Mouse (Mus musculus) MEL-GATA-1-ER (cell line): Measurements from ENCODE around the gene Smok3c.
"Not testable (repeated sequence)": the region's sequence is repeated elsewhere in the genome, so short reads cannot be mapped to it uniquely, and the experiment has no call there.

Experiments
- DNase-seq: peaks from one replicate; pipeline ENCODE4 v3.0.0-alpha.2; 2012; ENCODE audit warnings: low read depth; ENCODE audit errors: extremely low read depth

The Smok3c gene

DNA sequence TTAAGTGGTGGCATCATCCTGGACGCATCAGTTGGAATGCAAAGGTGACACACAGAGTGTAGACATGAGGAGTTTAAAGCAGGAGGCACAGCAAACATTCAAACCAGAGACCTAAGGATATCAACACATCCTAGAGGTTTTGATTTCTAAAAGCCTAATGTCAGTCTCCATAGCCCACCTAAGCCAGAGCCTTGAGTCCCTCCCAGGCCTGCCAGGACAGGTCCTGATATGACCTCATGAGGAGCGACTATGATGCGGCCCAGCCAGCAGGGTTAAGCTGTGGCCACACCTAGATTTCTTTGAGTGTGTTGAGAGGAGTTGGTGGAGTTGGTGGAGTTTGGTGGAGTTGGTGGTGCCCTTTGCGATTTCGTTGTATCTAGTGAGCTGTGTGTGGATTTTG, at the start of gene Smok3c:
Smok3c (plus strand) TSS at position 301 of the 400 bp plus-strand sequence.
- DNase-seq = not testable (repeated sequence)

DNA sequence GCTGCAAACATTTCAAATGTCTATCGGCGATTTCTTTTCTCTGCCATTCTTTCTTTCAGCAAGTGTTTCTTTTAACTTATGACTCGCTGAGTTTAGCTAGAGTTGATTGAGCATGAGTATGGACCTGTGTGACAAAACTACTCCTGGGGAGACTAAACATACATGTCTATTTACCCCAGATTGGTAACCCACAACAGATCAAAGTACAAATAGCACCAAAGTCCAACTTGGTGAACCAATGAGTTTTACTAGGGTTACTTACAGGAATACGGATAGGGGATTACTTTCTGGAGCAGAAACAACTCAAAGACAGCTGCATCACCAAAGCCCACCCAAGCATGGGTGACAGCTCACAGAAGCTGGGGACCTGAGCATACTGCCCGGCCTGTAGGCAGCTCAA, 43.6 kb upstream of the Smok3c start:
- no peak for DNase-seq

DNA sequence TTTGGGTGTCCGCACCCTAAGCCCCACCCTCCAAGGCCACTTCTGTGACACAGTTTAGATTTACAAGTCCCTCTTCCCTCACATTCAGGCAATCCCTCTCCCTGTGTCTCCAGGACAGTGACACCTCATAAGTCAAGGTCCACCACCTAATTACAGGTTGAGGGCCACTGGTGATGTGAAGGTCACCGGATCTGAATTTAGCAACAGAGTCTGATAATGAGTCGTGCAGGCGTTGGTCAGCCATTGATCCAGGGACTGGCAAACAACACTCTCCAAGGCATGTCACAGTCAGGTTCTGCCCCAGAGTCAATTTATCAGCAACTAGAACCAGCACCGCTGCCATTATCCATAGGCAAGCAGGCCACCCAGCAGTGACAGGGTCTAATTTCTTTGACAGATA, 40.6 kb upstream of the Smok3c start:
- no peak for DNase-seq

DNA sequence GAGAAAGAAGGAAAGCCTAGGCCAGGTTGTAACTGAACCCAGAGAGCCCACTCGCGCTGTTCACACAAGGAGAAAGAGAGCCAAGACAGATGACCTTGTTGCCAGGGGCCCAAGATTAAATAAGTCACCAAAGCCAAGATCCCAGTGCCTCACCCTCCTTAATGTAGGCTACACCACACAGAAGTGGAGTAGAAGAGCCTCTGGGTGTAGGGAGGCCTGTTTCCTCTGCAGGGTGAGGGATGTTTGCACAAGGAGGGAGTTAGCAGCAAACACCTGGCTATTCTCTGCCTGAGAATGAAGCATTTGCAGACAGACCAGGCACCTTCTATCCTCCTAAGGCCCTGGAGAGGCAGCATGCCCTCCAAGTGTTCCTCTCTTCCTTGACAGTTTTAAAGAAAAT, 36.5 kb upstream of the Smok3c start:
- no peak for DNase-seq

DNA sequence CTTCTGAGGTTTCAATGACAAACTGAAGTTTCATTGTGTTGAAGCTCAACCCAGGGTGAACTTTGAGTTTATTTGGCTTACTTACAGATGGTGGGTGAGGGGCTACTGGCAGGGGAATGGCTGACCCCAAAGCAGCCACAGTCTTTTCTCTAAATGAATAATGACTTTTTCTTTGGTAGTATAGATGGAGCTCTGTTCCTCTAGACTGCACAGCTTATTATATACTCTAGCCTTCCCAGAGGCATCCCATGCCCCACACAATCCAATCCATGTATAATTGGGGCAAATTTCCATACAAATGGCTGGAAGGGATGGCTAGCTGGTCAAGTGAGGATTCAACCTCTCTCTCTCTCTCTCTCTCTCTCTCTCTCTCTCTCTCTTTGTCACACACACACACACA, 36.0 kb upstream of the Smok3c start:
- DNase-seq = no peak

DNA sequence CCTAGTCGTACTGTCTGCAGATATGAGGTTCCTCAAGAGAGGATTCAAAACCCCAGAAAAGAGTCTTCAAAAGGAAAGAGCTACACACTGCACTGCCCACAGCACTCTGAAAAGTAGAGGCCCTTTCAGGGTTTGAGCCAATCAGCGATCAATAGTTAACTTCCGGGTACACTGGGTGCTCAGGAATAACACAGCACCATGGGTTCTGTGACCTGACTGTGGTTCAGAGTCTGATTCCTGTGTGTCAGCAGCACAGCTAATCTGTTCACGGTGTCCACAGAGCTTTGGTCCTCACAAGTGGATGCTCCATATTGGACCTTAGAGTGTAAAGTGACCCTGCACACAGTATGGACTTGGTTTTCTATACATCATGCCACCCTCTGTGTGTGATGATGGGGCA, 33.4 kb upstream of the Smok3c start:
- not testable (repeated sequence) for DNase-seq

DNA sequence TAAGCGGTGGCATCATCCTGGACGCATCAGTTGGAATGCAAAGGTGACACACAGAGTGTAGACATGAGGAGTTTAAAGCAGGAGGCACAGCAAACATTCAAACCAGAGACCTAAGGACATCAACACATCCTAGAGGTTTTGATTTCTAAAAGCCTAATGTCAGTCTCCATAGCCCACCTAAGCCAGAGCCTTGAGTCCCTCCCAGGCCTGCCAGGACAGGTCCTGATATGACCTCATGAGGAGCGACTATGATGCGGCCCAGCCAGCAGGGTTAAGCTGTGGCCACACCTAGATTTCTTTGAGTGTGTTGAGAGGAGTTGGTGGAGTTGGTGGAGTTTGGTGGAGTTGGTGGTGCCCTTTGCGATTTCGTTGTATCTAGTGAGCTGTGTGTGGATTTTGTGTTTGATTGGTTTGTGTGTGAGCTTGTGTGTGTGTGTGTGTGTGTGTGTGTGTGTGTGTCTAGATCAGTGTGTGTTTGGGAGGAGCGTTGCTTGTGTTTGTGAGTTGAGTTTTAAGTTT, 32.0 kb upstream of the Smok3c start, which contains the start of the genes Smok3a and Smok3b:
Smok3a (plus strand) TSS at position 301 of the 519 bp plus-strand sequence.
Smok3b (plus strand) TSS at position 469 of the 519 bp plus-strand sequence.
- not testable (repeated sequence) for DNase-seq

DNA sequence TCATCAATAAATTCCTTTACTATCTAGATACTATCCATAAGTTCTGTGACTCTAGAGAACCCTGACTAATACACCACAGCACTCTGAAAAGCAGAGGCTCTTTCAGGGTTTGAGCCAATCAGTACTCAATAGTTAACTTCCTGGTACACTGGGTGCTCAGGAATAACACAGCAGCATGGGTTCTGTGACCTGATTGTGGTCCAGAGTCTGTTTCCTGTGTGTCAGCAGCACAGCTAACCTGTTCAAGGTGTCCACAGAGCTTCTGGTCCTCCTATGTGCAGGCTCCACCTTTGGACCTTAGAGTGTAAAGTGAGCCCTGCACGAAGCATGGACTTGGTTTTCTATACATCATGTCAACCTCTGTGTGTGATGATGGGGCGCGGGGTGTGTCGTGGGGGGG, 20.8 kb downstream of the Smok3c start:
- no peak for DNase-seq

DNA sequence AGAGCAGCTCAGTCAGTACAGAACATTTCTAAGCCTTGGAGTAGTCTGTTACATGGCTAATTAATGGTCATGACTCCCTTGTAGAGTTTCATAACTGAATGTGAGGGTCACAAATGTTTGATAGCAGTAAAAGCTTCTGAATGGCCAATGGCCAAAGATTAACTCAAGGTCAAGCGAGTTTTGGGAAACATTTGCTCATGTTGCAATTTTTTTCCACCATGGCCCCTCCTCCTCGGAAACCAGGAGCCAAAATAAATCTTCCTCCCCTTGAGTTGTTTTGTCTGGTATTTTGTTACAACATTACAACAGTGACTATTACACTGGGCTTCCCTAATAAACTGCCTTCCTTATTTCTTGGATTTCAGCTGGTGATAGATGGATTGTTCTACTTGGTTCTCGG, 22.7 kb downstream of the Smok3c start:
- DNase-seq = no peak

DNA sequence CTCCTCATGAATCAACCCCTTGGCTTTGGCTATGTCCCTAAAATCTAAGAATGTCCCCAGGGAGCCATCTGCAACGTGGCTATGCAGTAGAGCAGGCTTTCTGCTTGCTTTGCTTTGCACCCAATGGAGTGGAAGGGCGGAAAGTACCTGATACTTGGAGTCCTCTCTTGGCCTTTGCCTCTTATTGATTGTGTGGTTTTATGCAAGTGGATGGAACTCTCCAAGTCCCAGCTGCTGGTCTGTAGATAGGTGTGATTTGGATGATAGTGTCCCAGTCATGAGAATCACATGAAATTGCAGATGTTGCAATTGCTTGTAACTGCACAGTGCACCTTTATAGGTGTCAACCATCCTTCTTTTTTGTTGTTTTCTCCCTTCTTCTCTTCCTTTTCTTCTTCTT, 23.2 kb downstream of the Smok3c start:
- no peak for DNase-seq

DNA sequence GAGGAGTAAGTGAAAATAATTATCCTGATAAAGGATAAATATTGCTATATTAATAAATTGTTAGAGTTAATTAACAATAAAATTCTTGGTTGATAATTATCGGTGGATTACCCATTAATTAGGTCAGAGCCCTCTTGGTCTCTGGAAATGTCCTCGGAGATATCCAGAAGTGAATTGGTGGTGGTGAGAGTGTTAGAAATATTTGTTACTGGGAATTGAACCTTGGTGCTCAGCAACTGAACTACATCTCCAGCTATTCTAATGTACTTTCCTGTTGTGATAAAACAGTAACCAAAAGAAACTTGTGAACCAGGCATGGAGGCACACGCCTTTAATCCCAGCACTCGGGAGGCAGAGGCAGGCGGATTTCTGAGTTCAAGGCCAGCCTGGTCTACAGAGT, 27.5 kb downstream of the Smok3c start:
- no peak for DNase-seq

DNA sequence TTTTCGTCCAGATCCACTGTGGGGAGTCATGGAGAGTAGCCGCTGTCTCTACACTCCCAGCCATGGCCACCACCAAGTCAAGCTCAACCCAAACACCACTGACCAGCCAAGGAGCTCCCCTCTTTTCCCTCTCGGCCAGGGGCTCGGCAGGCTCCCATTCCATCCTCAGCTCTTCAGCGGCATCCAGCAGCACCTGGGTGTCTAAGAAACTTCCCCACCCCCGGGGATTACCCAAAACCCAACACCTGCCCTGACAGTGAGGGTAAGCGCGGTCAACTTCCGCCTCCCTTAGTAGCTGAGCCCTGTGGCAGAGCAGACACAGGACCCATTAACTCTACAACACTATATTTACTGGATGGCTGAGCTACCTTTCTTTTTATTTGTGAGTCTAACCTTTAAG, 28.5 kb downstream of the Smok3c start:
- no peak for DNase-seq

DNA sequence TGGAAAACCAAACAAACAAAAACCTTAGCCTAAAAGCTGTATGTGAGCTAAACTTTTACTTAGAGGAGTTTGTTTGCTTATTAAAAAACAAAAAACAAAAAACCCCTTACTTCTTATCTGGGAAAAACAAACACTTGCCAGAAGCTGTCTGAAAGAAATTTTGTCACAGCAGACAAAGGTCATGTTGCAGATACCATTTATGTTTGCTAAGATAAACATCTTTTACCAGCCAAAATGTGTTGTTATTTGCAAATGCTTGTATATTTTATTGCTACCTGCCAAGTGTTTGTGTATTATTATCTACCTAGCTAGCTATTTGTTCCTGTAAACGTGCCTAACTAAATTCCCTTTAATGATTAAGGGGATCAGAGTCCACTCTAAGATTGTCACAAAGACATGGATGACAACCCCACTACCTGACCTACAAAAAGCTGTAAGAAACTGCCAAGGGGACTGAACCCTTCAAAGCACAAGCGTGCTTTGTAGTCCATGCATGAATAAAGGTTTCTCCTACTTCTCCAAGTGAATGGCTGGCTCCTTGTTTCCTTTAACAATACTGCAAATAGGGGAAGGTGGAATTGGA, 30.4 kb downstream of the Smok3c start:
- no peak for DNase-seq

DNA sequence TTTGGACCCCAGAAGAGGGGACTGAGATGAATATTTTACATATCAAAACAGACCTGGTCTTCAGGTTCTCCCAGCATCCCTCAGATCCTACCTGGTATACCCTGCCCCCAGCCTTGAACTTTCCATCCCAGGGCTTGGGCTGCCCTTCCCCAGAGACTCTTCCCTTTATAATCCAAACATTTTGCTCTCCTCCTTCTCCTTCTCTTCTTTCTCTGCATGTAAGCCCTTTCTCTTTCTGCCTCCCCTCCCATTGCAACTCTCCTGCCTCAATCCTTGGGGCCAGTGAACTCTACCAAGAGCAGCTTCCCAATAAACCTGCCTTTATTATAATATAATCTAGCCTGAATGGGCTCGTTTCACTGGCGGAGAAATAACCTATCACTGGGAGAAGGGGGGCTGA, 30.9 kb downstream of the Smok3c start:
- DNase-seq = no peak

DNA sequence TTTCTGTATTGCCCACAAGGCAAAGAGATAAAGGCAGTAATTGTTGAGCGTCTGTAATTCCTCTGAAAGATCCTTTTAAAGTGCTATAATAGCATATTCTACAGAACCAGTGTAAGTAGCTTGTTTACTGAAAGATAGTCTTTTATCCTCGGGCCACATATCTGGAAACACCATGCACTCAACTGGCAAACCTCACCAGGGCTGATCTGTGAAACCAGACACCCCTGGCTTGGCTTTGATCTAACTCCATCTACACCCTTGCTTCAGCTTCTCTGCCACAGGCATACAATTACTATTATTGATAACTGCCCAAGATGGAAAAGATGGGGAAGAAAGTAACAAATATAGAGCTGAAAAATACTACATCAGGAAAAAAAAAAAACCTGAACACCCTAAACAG, 31.5 kb downstream of the Smok3c start:
- peak; percentile 2 for DNase-seq

DNA sequence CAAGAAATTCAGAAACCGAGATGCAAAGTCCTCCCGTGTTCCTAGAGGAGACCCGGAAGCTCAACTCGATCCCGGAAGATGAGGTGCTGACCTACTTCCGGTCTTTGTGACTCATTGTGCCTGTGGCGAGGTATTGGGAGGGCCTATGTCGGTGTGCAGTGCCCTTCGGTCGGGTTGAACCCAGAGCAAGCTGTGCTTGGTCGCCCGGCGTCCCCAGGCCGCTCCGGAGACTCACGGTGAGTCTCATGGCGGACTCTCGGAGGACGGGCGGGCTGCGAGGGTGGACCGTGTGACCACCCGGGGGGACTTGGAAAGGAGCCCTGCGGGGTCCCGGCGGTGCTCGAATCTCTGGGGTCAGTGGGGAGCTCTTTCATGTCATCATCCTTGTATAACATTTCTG, 32.0 kb downstream of the Smok3c start, which contains the start of gene Zkscan1:
Zkscan1 (plus strand) TSS at position 89 of the 400 bp plus-strand sequence.
- DNase-seq = peak; percentile 86

DNA sequence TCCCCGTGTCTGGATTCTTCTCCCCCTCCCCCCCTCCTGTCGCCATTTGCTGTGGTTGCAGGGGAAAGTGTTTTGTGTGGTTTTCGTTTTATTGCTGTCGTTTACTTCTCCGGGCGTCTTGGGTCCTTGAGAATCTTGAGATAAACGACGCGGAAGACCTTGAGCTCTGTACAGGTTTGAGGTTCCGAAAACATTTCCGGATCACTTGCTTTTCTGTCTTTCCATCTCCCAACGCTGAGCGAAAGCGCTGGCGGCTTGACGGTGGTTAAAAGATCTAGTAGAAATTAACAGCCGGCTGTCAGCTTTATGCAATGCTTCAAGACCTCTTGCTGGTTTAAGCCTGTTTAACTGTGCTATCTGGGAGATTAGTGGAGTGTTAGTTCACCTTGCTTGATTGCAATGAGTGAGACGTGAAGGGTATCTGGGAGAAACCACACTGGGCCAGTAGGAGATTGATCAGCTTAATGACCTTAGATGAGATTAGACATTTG, 32.5 kb downstream of the Smok3c start:
- peak; percentile 13 for DNase-seq

DNA sequence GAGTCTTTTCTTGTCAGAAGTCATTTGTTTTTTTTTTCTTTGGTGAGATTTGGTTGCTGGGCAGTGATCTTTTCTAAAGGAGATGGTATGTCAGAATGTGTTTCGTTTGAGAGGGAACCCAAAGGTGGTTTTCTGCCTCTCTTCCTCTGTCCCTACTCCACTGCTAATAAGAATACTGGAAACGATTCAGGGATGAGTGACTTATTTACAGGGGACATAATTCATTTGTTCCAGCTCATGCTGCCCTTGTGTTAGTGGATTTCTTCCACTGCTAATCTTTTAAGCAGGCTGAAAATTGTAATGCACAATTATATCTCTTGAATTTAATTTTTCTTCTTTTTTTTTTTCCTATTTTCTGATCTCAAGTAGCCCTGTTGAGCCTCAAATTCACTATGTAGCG, 33.8 kb downstream of the Smok3c start:
- no peak for DNase-seq

DNA sequence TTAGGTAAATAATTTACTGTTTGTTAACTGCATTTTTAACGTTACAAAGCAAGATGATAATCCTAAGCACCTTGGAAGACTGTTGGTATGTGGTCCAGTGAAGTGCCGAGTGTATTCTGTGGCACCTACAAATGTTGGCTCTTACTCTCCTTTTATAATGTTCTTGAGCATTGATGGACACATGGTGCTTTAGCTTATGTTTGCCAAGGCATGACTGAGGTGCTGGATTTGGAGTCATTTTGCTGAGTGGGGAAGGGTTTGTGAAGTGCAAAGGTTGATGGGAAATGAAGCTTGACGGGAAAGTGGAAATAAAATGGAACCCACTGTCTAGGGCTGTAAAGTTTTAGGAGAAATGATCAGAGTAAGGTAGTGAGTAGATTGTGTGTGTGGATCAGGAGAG, 35.4 kb downstream of the Smok3c start:
- DNase-seq = no peak

DNA sequence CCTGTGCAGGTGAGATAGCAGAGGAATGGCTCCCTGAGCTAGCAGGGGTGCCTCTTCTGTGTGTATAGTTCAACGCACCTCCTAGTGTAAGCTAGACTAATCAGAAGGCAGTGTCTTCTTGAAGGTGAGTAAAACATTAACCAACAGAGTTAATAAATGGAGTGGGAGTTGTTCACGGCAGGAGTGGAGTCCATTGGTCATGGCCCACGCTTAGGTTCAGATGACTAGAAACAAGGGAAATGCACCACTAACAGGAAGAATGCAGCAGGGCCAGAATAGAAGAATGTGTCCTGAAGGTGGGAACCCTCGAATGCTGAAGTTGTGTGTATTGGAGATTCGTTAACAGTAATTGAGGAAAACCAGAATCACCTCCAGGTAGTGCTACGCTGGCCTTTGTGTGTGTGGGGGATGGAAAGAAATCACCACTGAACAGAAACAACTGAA, 36.1 kb downstream of the Smok3c start:
- no peak for DNase-seq

DNA sequence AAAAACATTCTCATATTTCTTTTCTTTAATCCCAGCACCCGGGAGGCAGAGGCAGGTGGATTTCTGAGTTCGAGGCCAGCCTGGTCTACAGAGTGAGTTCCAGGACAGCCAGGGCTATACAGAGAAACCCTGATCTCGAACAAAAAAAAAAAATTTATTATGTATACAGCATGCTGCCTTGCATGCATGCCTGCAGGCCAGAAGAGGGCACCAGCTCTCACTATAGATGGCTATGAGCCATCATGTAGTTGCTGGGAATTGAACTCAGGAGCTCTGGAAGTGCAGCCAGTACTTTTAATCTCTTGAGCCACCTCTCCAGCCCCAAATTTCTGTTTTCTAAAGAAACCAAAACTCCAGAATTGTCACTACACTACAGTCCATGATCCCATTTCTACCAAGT, 37.3 kb downstream of the Smok3c start:
- no peak for DNase-seq

DNA sequence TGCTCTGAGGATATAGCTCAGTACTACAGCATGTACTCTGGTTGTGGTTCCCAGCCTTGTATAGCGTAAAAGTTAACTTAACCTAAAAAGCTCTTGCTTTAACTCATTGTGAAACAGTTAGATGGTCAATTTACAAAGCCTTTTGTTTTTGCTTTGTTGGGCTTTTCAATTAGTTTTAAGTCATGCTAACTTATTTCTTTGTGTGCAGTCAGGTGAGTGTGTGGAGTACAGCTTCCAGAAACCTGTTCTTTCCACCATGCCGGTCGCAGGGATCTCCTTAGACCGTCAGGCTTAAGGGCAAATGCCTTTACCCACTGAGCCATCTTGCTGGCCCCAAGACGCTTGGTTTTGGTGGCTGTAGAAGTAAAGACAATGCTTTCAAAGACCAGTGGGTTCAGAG, 37.7 kb downstream of the Smok3c start:
- no peak for DNase-seq

DNA sequence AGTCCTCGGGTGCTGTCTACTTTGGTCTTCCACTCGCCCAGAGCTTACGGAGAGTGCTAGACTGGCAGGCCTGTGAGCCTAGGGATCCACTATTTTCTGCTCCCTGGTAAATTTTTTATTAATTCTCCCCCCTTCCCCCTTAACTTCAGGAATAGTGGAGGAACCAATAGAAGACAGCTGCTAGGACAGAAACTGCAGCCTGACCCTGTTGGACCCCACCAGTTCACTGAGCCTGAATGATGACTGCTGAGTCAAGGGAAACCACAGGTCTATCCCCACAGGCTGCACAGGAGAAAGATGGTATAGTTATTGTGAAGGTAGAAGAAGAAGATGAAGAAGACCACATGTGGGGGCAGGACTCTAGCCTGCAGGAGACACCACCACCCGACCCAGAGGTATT, 39.8 kb downstream of the Smok3c start:
- DNase-seq = no peak
